Mouse (Mus musculus): ENCODE measurements around the gene Shisa7. TPM values are rescaled to one million over a fixed set of nuclear protein-coding genes. Genes with fewer than 3 reads are reported as not detected.
"Not testable (repeated sequence)": the region's sequence is repeated elsewhere in the genome, so short reads cannot be mapped to it uniquely, and the experiment has no call there.

The Shisa7 gene
- polyA plus RNA-seq, 1 experiment from 2014 or later = 10.0 TPM

- no peaks in the 10 kb centered on the region for H3K36me3 ChIP-seq (ENCODE audit: control insufficient read depth, insufficient read depth, low read length)
- H3K4me1 ChIP-seq (ENCODE audit: control insufficient read depth, insufficient read depth, low read depth, low read length) = peaks cover 7% of the 10 kb centered on the region
- H3K4me2 ChIP-seq (ENCODE audit: low read length) = peak overlapping the region; percentile 81
- H3K9ac ChIP-seq (ENCODE audit: low read depth, low read length) = peak overlapping the region; percentile 70
- peak overlapping the region; percentile 56 for H3K4me3 ChIP-seq (ENCODE audit: low read length)
- no peaks in the 10 kb centered on the region for H3K9me3 ChIP-seq (ENCODE audit: control insufficient read depth, low read length)
- H3K27ac ChIP-seq (ENCODE audit: low read depth, low read length) = peak overlapping the region; percentile 66
- peak; percentile 100 for ATAC-seq
- no peaks in the 10 kb centered on the region for H3K27me3 ChIP-seq (replicated peaks; ENCODE audit: control insufficient read depth, insufficient read depth, low read length)
- WGBS = 3% methylated on average over 40 of the region's 40 CpGs
Observed at GRCm38 (mm10) chr7:4865579-4866493, 21.3 kb upstream of the Shisa7 start.

- Histone ChIP-seq H3K27me3 (replicated peaks; ENCODE audit: control insufficient read depth, insufficient read depth, low read length) (no peaks in the 10 kb centered on the region), H3K4me1 (ENCODE audit: control insufficient read depth, insufficient read depth, low read depth, low read length) (peaks cover 7% of the 10 kb centered on the region), H3K9me3 (ENCODE audit: control insufficient read depth, low read length) (no peaks in the 10 kb centered on the region), H3K36me3 (ENCODE audit: control insufficient read depth, insufficient read depth, low read length) (no peaks in the 10 kb centered on the region), H3K4me2 (ENCODE audit: low read length) (peak overlapping the region; percentile 81), H3K4me3 (ENCODE audit: low read length) (no peak overlapping the region), H3K9ac (ENCODE audit: low read depth, low read length) (no peak overlapping the region), H3K27ac (ENCODE audit: low read depth, low read length) (no peak overlapping the region)
- ATAC-seq = peak; percentile 41
- 60% methylated on average over 5 of the region's 5 CpGs for WGBS
Observed at GRCm38 (mm10) chr7:4865090-4865489, 20.6 kb upstream of the Shisa7 start.

- Histone ChIP-seq H3K4me1 (ENCODE audit: control insufficient read depth, insufficient read depth, low read depth, low read length) (peaks cover 7% of the 10 kb centered on the region), H3K9ac (ENCODE audit: low read depth, low read length) (no peak overlapping the region), H3K36me3 (ENCODE audit: control insufficient read depth, insufficient read depth, low read length) (no peaks in the 10 kb centered on the region), H3K27me3 (replicated peaks; ENCODE audit: control insufficient read depth, insufficient read depth, low read length) (no peaks in the 10 kb centered on the region), H3K9me3 (ENCODE audit: control insufficient read depth, low read length) (no peaks in the 10 kb centered on the region), H3K4me2 (ENCODE audit: low read length) (no peak overlapping the region), H3K27ac (ENCODE audit: low read depth, low read length) (no peak overlapping the region), H3K4me3 (ENCODE audit: low read length) (no peak overlapping the region)
- ATAC-seq = no peak
- WGBS = 83% methylated on average over 5 of the region's 5 CpGs
Observed at GRCm38 (mm10) chr7:4864130-4864845, 19.8 kb upstream of the Shisa7 start.

GRCm38 (mm10) chr7:4863541-4864080 is 19.1 kb upstream of the Shisa7 start:
- H3K27me3 ChIP-seq (replicated peaks; ENCODE audit: control insufficient read depth, insufficient read depth, low read length) = no peaks in the 10 kb centered on the region
- no peak overlapping the region for H3K4me3 ChIP-seq (ENCODE audit: low read length)
- no peak overlapping the region for H3K4me2 ChIP-seq (ENCODE audit: low read length)
- H3K36me3 ChIP-seq (ENCODE audit: control insufficient read depth, insufficient read depth, low read length) = no peaks in the 10 kb centered on the region
- H3K4me1 ChIP-seq (ENCODE audit: control insufficient read depth, insufficient read depth, low read depth, low read length) = peaks cover 7% of the 10 kb centered on the region
- WGBS = 80% methylated on average over 7 of the region's 7 CpGs
- H3K27ac ChIP-seq (ENCODE audit: low read depth, low read length) = no peak overlapping the region
- no peak for ATAC-seq
- no peak overlapping the region for H3K9ac ChIP-seq (ENCODE audit: low read depth, low read length)
- no peaks in the 10 kb centered on the region for H3K9me3 ChIP-seq (ENCODE audit: control insufficient read depth, low read length)

GRCm38 (mm10) chr7:4863041-4863440 is 18.5 kb upstream of the Shisa7 start:
- ATAC-seq = no peak
- no peak overlapping the region for H3K9ac ChIP-seq (ENCODE audit: low read depth, low read length)
- WGBS = 39% methylated on average over 1 of the region's 1 CpGs

GRCm38 (mm10) chr7:4860926-4861325 is 16.4 kb upstream of the Shisa7 start:
- H3K4me3 ChIP-seq (ENCODE audit: low read length); ATAC-seq; H3K4me1 ChIP-seq (ENCODE audit: control insufficient read depth, insufficient read depth, low read depth, low read length); H3K4me2 ChIP-seq (ENCODE audit: low read length); H3K27ac ChIP-seq (ENCODE audit: low read depth, low read length); H3K36me3 ChIP-seq (ENCODE audit: control insufficient read depth, insufficient read depth, low read length); H3K9ac ChIP-seq (ENCODE audit: low read depth, low read length); H3K9me3 ChIP-seq (ENCODE audit: control insufficient read depth, low read length); H3K27me3 ChIP-seq (replicated peaks; ENCODE audit: control insufficient read depth, insufficient read depth, low read length): not testable (repeated sequence)
- 78% methylated on average over 3 of the region's 3 CpGs for WGBS

More at GRCm38 (mm10) chr7:4863041-4863440, 18.5 kb upstream of the Shisa7 start:
- no peak overlapping the region for H3K27ac ChIP-seq (ENCODE audit: low read depth, low read length)
- H3K36me3 ChIP-seq (ENCODE audit: control insufficient read depth, insufficient read depth, low read length) = no peaks in the 10 kb centered on the region
- H3K27me3 ChIP-seq (replicated peaks; ENCODE audit: control insufficient read depth, insufficient read depth, low read length) = no peaks in the 10 kb centered on the region
- H3K9me3 ChIP-seq (ENCODE audit: control insufficient read depth, low read length) = no peaks in the 10 kb centered on the region
- no peak overlapping the region for H3K4me3 ChIP-seq (ENCODE audit: low read length)
- H3K4me1 ChIP-seq (ENCODE audit: control insufficient read depth, insufficient read depth, low read depth, low read length) = peaks cover 7% of the 10 kb centered on the region
- no peak overlapping the region for H3K4me2 ChIP-seq (ENCODE audit: low read length)

- Histone ChIP-seq H3K36me3 (ENCODE audit: control insufficient read depth, insufficient read depth, low read length) (no peaks in the 10 kb centered on the region), H3K4me1 (ENCODE audit: control insufficient read depth, insufficient read depth, low read depth, low read length) (no peaks in the 10 kb centered on the region), H3K4me3 (ENCODE audit: low read length) (no peak overlapping the region), H3K9me3 (ENCODE audit: control insufficient read depth, low read length) (no peaks in the 10 kb centered on the region), H3K4me2 (ENCODE audit: low read length) (no peak overlapping the region), H3K9ac (ENCODE audit: low read depth, low read length) (no peak overlapping the region), H3K27me3 (replicated peaks; ENCODE audit: control insufficient read depth, insufficient read depth, low read length) (no peaks in the 10 kb centered on the region), H3K27ac (ENCODE audit: low read depth, low read length) (no peak overlapping the region)
- WGBS = 73% methylated on average over 12 of the region's 12 CpGs
- ATAC-seq = no peak
Observed at GRCm38 (mm10) chr7:4859418-4859978, 15.0 kb upstream of the Shisa7 start.

GRCm38 (mm10) chr7:4857321-4857720 is 12.8 kb upstream of the Shisa7 start:
- Histone ChIP-seq H3K4me3 (ENCODE audit: low read length) (no peak overlapping the region), H3K27me3 (replicated peaks; ENCODE audit: control insufficient read depth, insufficient read depth, low read length) (no peaks in the 10 kb centered on the region), H3K9me3 (ENCODE audit: control insufficient read depth, low read length) (no peaks in the 10 kb centered on the region), H3K9ac (ENCODE audit: low read depth, low read length) (no peak overlapping the region), H3K4me2 (ENCODE audit: low read length) (no peak overlapping the region), H3K36me3 (ENCODE audit: control insufficient read depth, insufficient read depth, low read length) (no peaks in the 10 kb centered on the region), H3K4me1 (ENCODE audit: control insufficient read depth, insufficient read depth, low read depth, low read length) (no peaks in the 10 kb centered on the region), H3K27ac (ENCODE audit: low read depth, low read length) (no peak overlapping the region)
- no peak for ATAC-seq
- 69% methylated on average over 7 of the region's 7 CpGs for WGBS

GRCm38 (mm10) chr7:4856508-4856907 is 12.0 kb upstream of the Shisa7 start:
- no peak for ATAC-seq
- H3K36me3 ChIP-seq (ENCODE audit: control insufficient read depth, insufficient read depth, low read length) = no peaks in the 10 kb centered on the region

More at GRCm38 (mm10) chr7:4856508-4856907, 12.0 kb upstream of the Shisa7 start:
- WGBS = 88% methylated on average over 9 of the region's 9 CpGs
- Histone ChIP-seq H3K4me3 (ENCODE audit: low read length) (no peak overlapping the region), H3K9me3 (ENCODE audit: control insufficient read depth, low read length) (no peaks in the 10 kb centered on the region), H3K9ac (ENCODE audit: low read depth, low read length) (no peak overlapping the region), H3K4me2 (ENCODE audit: low read length) (no peak overlapping the region), H3K27me3 (replicated peaks; ENCODE audit: control insufficient read depth, insufficient read depth, low read length) (no peaks in the 10 kb centered on the region), H3K4me1 (ENCODE audit: control insufficient read depth, insufficient read depth, low read depth, low read length) (no peaks in the 10 kb centered on the region), H3K27ac (ENCODE audit: low read depth, low read length) (no peak overlapping the region)
